Mouse (Mus musculus) lung, postnatal 0 days (tissue): ENCODE measurements at regions not wholly inside any gene's neighbourhood (a gene's known extent, or its start where the extent isn't known, plus 50 kb on each side); places are given as distances from the start of the nearest gene placed in this dataset.

ENCODE experiments used
- CTCF ChIP-seq: IDR thresholded peaks from 2 replicates; pipeline ENCODE4 v1.5.1; 2016; ENCODE audit warnings: antibody characterized with exemption, mild to moderate bottlenecking
- EP300 ChIP-seq: IDR thresholded peaks from 2 replicates; pipeline ENCODE4 v1.6.1; 2016; ENCODE audit warnings: antibody characterized with exemption, mild to moderate bottlenecking, control low read depth

DNA sequence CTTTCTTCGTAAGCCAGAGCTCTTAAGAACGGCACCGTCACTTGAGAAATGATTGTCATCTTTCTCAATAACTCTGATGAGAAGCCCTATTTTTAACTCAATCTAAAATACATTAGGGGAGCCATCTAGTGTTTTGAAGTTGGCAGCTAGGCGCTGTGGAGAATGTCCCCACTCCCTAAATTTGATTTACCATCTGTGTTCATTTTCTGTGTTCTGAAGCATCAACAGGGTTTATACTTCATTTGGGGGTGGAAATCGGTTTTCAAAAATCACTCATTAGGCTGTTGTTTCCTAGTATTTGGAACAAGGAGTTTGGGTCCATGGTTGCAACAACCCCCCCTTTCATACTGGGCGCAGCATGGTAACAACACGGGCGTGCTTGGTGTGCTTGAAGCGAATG lies 97.1 kb upstream of the Ipo5 start:
- TF ChIP-seq CTCF = no peak
- TF ChIP-seq EP300 = no peak
